Mouse (Mus musculus) induced T-regulatory cell, adult 2 months (primary cell): ENCODE measurements at regions not wholly inside any gene's neighbourhood (a gene's known extent, or its start where the extent isn't known, plus 50 kb on each side); places are given as distances from the start of the nearest gene placed in this dataset.
A peak's percentile ranks its signal among the peaks of the same experiment; 100 is the strongest.

ENCODE experiments used
- DNase-seq: peaks from one replicate; pipeline ENCODE4 v3.0.0-alpha.2; 2012; ENCODE audit warnings: low read depth

DNA sequence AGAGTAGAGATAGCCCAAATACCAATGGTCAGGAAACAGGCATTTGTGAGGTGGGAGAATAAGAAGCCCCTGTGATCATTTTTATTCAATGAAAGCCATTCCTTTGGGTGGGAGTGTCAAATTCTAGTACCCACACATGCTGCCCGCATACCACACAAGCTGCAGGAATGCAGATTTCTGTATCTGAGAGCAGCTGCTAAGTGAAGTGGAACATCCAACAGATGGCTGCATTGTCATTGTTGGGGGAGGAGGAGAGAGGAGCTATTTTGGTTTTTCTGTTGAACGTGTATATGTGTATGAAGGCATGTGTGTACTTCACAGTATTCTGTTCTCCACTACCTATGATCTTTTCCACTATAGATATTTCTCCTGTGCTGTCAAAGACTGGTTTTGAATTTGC lies 392.3 kb upstream of the Mef2c start:
- no peak for DNase-seq

DNA sequence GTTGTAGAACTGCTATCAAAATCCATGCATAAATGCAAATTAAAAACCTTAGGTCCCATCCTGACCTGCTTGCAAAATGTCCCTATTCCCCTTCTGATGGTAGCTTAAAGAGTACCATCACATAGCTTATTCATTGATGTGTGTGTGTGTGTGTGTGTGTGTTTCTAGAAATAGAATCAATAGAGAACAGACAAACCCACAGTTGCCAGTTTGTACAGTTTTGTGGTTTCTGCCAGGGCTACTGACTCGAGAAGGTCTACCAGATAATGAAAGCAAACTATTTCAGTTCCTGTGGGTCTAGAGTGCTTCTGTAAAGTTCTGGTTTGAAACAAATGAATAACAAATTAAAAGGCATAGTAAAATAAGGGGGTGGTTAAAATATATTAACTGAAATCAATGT lies 391.5 kb upstream of the Mef2c start:
- DNase-seq = no peak

DNA sequence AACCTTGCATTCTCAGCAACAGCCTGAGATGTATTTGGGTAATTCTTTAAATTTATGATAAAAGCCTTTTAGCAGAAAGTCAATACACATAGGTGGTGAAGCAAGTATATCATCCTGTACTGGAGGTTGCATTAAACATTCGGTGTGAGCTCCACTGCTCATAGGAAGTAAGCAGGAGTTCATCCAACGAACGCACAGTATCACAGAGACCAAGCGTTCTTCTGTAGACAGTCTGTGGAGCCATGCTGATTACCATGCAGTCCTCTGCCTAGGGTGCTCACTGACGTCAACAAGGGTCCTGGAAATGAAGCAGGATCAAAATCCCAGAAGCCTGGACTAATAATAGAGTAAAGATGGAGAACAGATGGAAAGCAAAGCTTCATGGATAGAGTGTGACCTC lies 391.1 kb upstream of the Mef2c start:
- no peak for DNase-seq

DNA sequence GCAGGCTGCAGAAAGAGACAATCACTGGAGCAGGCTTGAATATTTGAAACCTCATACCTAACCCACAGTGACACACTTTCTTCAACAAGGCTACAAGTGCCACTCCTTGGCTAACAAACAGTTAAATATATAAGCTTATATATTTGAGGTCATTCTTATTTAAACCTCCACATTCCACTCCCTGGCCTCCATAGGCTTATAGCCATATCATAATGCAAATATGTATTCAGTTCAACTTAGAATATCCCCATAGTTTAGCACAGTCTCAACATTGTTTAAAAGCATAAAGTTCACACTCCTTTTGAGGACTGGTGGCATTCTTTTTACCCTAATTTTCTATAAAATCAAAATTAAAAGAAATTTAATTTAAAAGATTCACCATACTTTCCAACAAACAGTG lies 390.0 kb upstream of the Mef2c start:
- DNase-seq = no peak

DNA sequence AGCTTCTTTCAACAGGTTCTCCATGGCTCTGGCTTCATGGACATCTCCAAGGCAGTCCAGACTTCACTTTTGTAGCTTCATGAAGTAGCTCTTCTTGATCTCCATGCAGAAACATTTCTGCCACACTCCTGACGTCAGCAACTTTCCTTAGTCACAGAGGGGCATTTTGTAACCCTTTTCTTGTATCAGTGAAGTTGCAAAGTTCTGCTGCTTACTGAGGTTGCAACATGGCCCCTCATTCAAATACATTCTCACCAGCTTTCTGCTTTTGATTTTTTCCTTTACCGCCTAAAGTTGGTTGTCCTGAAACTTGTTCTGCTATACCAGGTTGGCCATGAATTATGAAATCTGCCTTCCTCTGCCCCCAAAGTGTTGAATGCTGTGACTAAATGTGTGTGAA lies 389.4 kb upstream of the Mef2c start:
- no peak for DNase-seq

DNA sequence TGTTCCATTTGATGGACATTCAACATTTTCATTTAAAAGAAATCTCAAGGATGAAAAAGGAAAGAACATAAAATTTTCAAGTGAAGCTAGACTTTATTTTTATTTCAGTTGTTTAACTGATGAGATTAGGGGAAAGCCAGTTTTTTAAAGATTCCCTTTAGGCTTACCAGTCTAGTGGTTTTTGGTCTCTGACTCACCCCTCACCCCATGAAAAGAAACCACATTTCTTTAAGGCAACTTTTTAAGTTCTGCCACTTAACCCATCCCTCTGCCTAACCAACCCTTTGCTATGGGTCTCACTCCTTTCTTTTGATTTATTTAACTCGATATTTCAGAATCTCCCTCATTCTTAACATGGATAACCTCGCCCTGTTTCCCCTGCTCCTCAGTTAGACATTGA lies 388.1 kb upstream of the Mef2c start:
- DNase-seq = no peak

DNA sequence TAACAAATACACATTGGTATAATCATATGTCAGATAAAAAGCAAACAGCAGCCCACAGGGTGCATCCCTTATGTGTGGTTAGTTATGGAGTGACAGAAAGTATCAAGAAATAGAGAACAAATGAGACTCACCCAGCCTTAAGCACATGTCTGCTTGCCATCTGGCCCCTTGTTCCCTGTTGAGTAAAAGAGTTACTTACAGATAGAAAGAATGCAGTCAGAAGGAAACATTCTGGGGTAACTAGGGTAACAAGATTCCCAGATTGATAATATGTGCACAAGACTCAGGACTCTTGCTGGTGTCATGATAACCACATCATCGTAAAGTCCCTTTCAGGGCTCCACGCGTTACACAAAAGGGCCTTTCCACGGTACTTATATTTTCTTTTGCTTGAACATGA lies 383.5 kb upstream of the Mef2c start:
- DNase-seq = no peak

DNA sequence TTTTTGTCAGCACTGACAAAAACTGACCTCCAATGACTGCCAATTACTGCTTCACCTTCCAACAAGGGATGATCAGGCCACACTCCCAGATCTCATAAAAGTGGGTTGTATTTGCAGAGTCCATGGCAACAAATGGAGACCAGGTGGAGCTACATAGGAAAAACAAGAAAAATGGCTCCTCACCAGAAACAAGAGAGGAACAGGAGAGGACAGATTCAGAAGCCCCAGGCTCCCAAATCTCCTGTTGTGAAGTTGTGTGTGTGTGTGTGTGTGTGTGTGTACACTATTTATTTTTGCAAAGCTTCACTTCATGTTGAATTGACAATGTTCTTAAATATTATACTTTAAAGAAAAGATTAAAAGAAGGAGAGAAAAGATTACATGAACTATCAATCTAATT lies 380.2 kb upstream of the Mef2c start:
- no peak for DNase-seq

DNA sequence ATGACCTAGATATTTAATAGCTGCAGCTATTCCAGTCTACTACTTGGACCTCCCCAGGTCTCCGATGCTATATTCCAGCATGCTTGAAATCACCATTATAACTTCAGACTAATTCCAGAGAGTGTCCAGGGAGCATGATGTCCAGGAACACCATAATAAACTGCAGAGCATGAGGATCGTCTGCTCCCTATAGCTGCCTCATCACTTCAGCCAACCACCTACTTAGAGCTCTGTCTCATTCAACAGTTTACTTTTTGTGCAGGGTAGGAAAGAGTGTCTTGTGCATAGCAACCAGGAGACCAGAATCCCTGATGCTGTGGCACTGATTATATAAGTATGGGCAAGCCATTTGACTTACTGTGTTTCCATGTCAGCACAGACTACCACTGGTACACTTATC lies 379.2 kb upstream of the Mef2c start:
- DNase-seq = no peak

DNA sequence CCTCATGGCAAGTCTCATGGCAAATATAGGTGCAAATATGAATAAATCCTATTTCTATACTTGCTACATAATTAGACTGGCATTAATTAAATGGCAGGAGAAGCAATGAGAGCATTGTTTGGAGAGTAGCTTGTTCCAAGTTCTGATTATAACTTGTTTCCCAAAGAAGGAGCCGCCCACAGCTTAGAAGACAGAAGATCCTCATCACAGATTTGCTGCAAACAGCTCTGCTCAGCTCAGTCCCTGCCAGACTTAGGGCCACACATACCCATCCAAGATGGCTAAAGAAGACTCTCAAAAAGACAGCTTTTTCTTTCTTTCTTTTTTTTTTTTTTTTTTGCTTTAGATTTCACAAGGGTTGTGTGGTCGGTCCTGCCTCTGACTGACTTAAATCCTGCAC lies 377.4 kb upstream of the Mef2c start:
- no peak for DNase-seq

DNA sequence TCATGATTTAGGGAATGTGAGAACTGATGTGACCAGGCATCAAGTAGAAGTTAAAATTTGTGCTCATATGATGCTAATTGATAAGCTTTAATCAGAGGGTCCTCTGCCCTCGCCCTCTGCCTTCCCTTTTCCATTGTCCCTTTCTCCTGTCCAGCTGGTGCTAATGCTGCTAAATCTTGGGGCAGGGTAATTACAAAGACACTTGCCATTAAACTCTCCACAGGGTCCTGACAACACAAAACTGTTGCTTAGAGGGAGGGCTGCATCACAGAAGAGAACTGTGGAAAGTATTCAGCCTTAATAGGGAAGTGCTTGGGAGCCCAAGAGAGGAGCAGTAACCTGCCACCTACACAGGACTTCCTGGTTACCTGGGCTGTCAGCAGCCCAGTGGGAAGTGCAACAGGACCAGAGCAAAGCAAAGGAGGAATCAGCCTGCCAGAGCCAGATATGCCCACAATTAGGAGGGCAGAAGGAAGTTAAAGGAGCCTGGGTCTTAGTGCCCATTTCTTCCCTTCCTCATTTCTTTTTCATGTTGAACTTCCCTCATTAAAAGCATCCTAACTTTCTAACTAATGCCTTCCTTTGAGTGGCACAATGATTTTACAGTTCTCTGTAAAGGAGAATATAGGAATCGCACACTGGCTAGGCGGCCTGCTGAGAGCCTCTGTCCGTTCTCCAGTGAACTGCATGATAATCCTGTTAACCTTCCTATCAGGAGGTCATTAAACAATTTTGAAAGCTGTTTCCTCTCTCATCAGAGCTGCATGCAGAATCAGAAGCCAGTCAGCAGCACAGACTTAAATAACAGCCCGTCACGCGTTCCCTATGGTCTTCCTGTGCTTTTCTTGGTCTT lies 372.5 kb upstream of the Mef2c start:
- DNase-seq = no peak

DNA sequence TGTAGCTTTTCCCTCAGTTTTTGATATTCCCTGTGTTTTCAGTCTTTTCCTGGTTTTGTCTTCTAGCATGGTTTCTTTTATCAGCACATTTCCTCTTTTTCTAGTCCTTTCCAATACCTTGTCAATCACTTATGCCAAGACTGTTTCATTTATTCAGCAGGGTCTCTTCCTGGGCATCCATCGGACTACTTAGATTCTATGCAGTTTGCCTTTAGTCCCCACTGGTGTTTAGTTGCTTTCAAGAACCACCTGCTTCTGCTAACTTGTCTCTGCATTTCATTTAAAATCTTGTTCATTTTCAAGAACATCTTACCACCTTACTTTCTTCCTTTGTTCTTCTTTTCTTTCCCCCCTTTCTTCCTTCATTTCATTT lies 371.9 kb upstream of the Mef2c start:
- DNase-seq = no peak

DNA sequence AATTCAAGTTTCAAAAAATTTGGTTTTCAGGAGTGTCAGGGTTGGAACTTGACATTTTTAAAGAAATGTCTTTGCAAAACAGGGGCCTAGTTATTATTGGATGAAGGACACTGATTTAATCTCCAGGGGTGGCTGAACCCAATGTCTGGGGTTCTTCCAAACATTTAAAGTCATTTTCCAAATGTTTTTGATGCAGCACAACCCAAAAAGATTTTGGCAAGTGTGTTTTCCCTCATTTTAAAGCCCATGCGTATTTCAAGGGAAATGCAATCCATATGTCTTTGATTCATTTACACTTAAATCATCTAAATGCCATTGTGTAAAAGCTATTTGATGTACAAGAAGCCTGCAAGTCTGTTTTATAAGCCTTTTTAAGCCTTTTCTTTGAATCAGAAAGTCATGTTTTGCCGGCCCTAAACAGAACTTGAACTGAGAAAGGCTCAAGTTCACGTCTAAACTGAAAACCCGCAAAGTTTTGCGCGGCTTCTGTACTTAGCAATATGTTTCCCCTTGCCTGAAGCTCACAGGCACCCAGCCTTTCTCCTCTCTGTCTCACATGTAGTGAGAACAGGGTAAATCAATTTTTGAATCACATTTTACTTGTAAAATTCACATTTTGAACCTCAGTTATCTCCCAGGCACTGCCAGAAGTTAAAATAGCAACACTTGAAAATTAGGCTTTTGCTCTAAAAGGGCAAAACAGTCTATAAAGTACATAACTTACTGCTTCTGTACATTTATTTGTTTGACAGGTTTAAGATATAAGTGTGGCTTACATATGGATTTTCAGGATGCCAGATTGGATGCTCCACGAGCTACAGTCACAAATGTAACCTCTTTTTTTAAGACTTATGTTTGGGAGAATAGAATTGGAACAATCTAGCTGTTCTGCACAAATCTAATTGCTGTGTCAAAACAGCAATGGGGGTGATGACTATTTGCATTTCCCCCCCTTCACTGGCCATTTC lies 370.9 kb upstream of the Mef2c start:
- no peak for DNase-seq

DNA sequence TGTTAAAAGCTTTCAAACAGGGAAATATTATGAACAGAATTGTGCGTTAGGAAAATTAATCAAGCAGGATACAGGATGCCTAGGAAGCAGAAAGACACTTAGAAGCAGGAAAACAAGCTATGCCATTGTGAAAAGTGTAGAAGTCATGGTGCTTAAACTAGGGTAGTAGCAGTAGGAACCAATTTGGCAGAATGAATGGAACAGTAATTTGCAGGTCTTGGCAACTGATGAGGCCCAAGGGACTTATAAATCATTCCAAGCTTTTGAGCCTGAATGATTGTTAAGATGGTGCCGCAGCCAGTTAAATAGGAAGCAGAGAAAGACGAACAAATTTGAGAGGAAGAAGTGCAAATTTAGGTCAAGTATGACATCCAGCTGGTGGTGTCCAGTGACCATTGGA lies 360.5 kb upstream of the Mef2c start:
- no peak for DNase-seq

DNA sequence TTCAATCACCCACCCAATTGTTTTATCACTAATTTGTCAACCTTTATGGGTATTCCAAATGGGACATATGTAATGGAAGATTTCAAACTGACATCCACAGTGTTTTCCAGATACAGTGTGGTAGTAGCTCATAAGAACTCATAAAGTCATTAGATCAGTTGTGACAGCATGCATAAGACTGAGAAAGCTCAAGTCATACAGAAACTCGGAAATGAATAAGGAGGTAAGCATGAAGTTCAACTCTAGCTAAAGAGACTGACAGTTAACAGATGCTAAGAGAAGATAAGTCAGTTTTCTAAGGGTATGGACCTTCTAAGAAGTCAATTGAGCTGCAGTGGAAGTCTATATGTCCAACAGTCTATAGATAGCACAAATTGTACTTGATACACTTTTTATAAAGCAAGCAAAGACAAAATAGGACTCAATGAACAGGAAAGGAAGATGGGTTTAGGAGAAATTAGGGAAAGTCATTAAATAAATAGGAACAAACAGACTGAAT lies 349.2 kb upstream of the Mef2c start:
- peak; percentile 4 for DNase-seq

DNA sequence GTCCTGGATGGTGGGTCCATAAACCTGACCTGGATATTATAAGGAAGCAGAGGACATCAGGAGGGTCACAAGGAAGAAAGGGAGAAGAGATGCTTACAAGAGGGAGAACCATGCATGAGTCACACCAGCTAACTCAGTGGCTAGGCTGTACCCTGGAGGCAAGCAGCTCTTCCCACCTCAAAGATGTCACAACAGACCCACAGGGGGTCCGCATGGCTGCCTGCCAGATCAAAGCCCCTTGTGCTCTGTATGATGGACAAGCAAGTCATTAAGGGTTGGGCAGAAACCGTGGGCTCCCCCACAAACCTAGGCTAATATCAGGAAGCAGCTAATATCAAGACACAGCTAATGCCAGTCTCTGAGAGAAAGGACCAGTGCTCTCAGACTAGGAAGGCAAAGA lies 343.9 kb upstream of the Mef2c start:
- no peak for DNase-seq

DNA sequence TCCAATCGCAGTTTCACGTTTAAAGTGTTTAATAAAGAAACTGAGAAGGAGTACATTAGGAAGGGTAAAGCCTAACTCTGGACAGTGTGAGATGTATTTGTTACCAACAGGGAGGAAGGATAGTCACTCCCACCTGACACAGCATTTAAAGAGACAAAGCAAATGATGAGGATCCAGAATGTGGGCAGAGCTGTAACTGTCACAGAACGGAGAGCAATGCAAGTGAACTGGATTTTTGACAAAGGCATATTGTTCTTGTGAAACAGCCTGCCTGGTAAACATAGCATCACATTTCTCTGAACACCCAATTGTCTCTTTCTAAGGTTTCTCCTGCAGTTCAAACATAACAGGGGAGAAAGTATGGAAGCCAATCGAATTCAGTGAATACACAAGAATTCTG lies 341.1 kb upstream of the Mef2c start:
- no peak for DNase-seq

DNA sequence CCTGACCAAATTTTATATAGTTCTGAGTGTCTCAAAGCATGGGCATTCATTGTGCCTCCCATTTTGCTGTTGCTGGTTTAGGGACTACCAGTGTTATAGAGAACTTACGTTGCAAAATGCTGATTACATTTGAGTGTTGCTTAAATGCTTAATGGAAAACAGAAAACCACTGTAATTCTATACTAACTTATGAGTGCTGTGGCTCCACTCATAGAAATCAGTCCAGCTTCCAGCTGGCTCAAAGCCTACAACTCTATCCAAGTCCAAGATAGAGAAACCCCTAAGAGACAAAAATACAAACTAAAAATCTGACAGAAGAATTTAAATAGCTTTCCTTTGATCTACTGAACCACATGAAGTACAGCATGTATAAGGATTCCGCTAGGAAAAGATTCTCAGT lies 328.7 kb upstream of the Mef2c start:
- DNase-seq = no peak

DNA sequence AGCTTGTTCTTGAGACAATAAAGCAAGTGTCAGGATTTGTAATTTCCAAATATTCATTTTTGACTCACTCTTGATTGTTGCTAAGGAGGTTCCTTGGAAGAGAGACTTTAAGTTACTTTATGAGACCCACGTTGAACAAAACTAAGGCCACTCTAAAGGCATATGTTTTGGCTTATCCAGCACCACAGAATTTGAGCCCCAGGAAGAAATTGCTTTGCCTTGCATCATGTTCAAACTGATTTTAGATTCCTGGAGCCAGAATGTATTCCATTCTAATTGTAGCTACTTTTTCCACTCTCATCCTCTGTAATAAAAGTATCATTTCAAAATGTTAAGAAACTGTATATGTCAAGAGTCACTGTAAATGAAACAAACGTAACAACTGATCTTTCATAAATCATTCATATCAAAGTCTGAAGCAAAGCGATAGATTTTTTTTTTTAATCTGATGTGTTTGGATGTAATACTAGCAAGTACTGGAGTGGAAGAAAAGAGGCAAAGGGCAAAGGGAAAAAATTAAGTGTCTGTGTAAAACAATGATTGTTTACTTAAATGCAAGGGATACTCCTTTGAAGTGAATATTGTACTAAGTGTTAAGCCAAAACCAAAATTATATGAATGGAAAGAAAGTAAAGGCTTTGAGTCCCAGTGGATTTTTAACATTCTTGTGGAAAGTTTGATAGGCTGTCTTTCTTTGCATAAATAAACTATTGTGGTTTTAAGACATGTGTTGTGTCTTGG lies 301.7 kb upstream of the Mef2c start:
- DNase-seq = no peak

DNA sequence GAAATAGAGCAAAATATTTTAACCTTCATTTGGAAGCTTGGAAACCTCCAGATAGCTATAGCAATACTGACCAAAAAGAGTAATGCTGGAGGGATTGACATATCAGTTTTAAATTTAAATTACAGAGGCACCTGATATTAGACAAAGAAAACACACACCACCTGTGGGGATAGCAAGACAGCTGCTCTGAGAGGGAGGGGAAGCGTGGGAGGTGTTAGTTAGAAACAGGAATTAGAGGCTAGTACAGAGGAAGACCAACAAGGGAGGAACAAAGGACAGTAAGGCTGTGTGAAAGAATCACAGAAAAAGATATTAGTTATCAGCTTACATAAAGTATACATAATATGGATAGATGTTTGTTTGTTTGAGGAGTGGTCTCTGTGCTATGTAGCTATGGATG lies 297.2 kb upstream of the Mef2c start:
- no peak for DNase-seq

DNA sequence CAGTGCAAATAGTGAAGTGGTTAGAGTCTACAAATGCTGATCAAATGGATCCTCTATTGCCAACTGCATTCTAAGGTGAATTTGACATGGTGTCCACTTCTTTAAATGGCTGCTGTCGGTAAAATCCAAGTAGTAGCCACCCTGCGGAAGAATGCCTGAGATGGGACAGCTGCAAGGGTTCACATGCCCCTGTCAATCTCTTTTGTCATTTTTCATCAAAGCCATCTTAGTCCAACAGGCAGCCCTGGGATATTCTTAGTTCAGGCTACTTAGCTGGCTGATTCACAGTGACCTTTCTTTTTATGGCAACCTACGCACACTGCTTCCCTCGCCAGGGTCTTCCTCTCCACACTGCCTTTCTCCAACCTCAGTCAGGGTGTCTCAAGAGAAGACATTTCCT lies 296.3 kb upstream of the Mef2c start:
- no peak for DNase-seq

DNA sequence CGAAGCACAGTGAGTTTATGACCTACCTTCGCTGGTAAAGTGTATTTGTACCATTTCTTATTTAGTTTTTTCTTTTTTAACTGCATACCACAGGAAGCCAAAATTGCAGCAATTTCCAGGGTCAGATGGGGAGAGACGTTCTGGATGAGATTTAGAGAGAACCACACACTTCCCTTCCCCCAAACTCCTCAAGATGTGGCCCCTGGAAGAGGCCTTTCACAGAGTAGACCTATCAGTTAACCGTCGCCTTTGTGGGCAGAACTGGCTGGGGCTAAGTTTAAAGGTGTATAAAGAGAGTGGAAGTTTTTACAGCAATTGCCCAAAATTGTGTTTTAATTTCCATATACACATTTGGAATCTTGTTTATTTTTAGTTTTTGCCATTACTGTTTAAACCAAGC lies 295.7 kb upstream of the Mef2c start:
- DNase-seq = no peak
